Mouse (Mus musculus): ENCODE results near the gene Uhrf1. TPM values are rescaled to one million over a fixed set of nuclear protein-coding genes. Genes with fewer than 3 reads are reported as not detected.
A peak's percentile ranks its signal among the peaks of the same experiment; 100 is the strongest.

The Uhrf1 gene
- polyA plus RNA-seq, 1 experiment from 2014 or later, result 138 TPM

DNA sequence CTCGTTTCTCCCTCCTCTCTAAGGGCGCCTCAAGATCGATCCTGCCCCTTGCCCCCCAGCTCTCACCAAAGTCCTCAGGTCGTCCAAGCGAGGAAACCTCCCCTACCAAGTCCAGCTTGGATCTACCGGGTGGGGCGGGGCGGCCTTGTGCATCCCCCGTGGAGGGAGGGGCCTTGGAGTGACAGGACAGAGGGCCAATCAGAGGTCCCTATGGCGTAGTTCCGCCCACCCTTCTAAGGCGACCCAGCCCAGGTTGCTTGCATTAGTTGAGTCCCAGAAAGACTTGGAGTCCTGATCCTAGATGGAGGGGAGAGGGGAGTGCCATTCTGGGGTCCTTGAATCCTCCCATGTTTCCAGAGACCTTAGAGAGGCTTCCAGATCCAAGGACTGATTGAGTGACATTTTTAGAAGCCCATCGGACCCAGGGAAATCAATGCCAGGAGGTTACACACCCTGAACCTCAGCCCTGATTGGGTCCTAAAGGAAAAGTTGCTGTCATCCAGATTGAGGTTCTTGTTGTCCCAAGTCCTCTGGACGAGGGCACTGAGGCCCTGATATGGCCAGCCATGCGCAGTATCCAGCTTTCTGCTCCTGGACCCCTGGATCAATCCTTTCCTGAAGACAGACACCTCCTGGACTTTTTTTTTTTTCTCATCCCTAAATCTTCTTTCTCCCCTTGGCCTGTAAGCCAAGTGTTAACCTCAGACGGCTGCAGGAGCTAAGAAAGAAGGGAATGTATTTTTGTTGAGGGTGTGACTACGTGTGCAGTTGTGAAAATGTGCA is 12.5 kb upstream of the Uhrf1 start:
- WGBS, result 3% methylated on average over 17 of the region's 17 CpGs
- no peaks in the 10 kb centered on the region for H3K27me3 ChIP-seq (ENCODE audit: control insufficient read depth, insufficient read depth, low read length)

DNA sequence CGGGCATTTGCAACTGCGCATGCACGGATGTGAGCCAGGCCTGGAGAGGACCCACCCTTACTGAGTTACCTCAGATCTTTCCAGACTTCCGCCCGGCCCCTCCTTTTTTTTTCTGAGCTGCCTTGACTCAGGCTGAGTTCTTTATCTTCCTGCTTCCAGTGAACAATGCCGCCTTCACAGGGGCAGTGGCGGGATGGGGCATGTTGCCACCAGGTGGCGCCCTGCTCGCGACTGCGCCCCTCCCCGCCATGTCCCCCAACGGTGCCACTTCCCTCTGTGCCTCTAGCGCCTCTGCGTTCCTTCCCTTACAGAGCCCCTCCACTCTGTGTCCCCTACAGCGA is 12.0 kb upstream of the Uhrf1 start:
- peak overlapping the region; percentile 82 for H3K27ac ChIP-seq (ENCODE audit: low read depth, low read length)
- DNase-seq (ENCODE audit: low spot score, missing footprints), result peak; percentile 99
- no peaks in the 10 kb centered on the region for H3K27me3 ChIP-seq (ENCODE audit: control insufficient read depth, insufficient read depth, low read length)
- peaks cover 29% of the 10 kb centered on the region for H3K4me1 ChIP-seq (ENCODE audit: control insufficient read depth, insufficient read depth, low read length)
- WGBS, result 1% methylated on average over 16 of the region's 16 CpGs
- H3K36me3 ChIP-seq (ENCODE audit: control insufficient read depth, insufficient read depth, low read length), result no peaks in the 10 kb centered on the region
- H3K4me3 ChIP-seq (ENCODE audit: low read depth, low read length), result peak overlapping the region; percentile 37; the same call in 1 of the 2 replicates
- no peaks in the 10 kb centered on the region for H3K9me3 ChIP-seq (ENCODE audit: control insufficient read depth, low read length)
- peak; percentile 89 for ATAC-seq (ENCODE audit: low FRiP score)
- H3K4me2 ChIP-seq, result peak overlapping the region; percentile 63
- peak overlapping the region; percentile 59 for H3K9ac ChIP-seq (ENCODE audit: low read length)

More for the DNA sequence above, 12.5 kb upstream of the Uhrf1 start:
- peak overlapping the region; percentile 82 for H3K27ac ChIP-seq (ENCODE audit: low read depth, low read length)
- DNase-seq (ENCODE audit: low spot score, missing footprints) (peak; percentile 99), ATAC-seq (ENCODE audit: low FRiP score) (peak; percentile 79)
- peaks cover under 1% of the 10 kb centered on the region; the same call in 1 of the 2 replicates for H3K36me3 ChIP-seq (ENCODE audit: control insufficient read depth, insufficient read depth, low read length)
- H3K4me1 ChIP-seq (ENCODE audit: control insufficient read depth, insufficient read depth, low read length), result peaks cover 29% of the 10 kb centered on the region
- no peaks in the 10 kb centered on the region for H3K9me3 ChIP-seq (ENCODE audit: control insufficient read depth, low read length)
- peak overlapping the region; percentile 63 for H3K4me2 ChIP-seq
- peak overlapping the region; percentile 37 for H3K4me3 ChIP-seq (ENCODE audit: low read depth, low read length)
- peak overlapping the region; percentile 71 for H3K9ac ChIP-seq (ENCODE audit: low read length)

DNA sequence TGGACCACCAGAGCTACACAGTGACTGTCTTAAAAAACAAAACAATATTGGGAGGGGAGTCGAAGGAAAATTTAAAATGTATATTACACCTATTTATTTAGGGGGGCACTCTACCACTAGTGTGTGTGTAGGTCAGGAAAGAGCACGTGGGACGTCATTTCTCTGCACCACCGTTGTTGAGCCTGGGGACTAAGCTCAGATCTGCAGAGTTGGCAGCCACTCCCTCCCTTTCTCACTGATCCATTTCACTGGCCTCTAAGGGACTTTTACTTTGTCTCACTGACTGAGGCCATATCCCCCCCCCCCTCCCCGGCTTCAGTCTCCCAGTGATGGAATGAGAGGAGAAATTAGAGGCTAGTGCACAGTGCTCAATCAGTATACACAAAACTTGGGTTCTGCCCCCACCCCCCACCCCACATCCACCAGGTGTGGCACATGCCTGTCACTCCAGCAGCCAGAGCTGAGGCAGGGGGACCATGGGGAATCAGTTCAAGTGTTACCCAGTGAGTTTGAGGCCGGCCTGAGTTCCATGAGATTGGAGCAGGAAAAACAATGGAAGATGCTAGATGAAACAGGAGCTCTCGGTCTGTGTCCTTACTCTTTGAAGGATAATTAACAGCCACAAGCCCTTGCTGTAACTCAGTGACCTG is 11.2 kb upstream of the Uhrf1 start:
- no peak for DNase-seq (ENCODE audit: low spot score, missing footprints)
- Histone ChIP-seq H3K9ac (ENCODE audit: low read length) (peak overlapping the region; percentile 59), H3K27me3 (ENCODE audit: control insufficient read depth, insufficient read depth, low read length) (no peaks in the 10 kb centered on the region), H3K36me3 (ENCODE audit: control insufficient read depth, insufficient read depth, low read length) (no peaks in the 10 kb centered on the region), H3K27ac (ENCODE audit: low read depth, low read length) (no peak overlapping the region; the same call in none of the 2 replicates), H3K4me2 (no peak overlapping the region), H3K9me3 (ENCODE audit: control insufficient read depth, low read length) (no peaks in the 10 kb centered on the region), H3K4me3 (ENCODE audit: low read depth, low read length) (no peak overlapping the region), H3K4me1 (ENCODE audit: control insufficient read depth, insufficient read depth, low read length) (peaks cover 29% of the 10 kb centered on the region)
- no peak for ATAC-seq (ENCODE audit: low FRiP score)
- 52% methylated on average over 7 of the region's 7 CpGs for WGBS

DNA sequence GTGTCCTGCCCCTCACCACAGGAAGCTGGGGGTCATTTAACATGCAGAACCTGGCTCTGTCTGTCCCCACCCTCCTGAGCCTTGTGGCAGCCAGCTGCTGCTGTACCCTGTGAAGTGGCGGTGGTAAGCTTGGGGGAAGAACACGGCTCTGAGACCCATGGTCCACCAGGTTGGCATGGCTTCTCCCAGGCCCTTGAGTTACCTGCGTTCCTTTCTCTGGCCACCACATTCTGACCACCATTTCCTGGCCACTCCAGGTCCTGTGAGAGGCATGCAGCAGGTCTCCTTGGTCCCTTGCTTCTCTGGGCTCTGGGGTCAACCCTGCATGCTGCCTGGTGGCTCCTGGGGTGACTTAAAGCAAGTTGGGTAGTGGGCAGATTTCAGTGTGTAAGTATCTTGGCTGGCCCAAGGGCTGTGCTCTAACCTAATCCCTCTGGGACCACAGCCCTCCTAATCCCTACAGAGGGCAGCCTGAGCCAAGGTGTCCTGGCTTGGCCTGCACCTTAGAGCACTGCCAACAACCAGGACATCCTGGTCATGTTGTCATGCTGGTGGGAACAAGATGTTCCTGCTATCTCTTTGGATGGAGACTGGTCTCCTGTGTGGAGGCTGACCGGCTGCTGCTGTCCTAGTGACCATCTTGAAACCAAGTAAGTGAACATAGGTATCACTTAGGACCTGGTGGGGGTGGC is 10.4 kb upstream of the Uhrf1 start, which contains the start of gene Plin3:
Plin3 (minus strand) TSS at position 343 of the 692 bp plus-strand sequence.
- 93% methylated on average over 4 of the region's 4 CpGs for WGBS
- ATAC-seq (ENCODE audit: low FRiP score) (no peak), DNase-seq (ENCODE audit: low spot score, missing footprints) (no peak)
- peaks cover 28% of the 10 kb centered on the region for H3K4me1 ChIP-seq (ENCODE audit: control insufficient read depth, insufficient read depth, low read length)
- no peaks in the 10 kb centered on the region for H3K9me3 ChIP-seq (ENCODE audit: control insufficient read depth, low read length)
- no peaks in the 10 kb centered on the region for H3K36me3 ChIP-seq (ENCODE audit: control insufficient read depth, insufficient read depth, low read length)
- no peaks in the 10 kb centered on the region for H3K27me3 ChIP-seq (ENCODE audit: control insufficient read depth, insufficient read depth, low read length)
- 0 out of 2 replicates have a peak within 1 kb of the TSS, but pooled peaks have one; percentile 12 for H3K9ac ChIP-seq (ENCODE audit: low read length)
- H3K27ac ChIP-seq (ENCODE audit: low read depth, low read length), result no peak within 1 kb of the TSS; the same call in 1 of the 2 replicates
- no peak within 1 kb of the TSS for H3K4me2 ChIP-seq
- no peak within 1 kb of the TSS for H3K4me3 ChIP-seq (ENCODE audit: low read depth, low read length)

DNA sequence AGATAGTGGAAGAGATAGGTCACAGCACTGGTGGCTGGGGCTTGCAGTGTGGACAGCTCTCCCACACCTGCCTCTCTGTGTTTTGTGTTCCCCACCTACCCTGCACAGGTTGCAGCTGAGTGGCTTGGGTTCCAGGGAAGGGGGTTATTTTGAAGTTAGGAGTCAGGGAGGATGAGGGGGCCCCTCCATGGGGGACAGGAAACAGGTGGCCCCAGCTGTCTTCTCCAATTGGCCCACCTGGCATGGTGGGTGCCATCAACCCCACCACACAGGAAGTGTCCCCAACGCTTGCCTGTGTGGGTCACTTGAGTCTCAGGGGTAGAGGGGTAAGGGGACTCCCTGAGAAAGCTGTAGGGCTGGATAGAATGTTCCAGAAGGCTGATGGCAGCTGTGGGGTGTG is 9.8 kb upstream of the Uhrf1 start:
- no peak overlapping the region for H3K4me3 ChIP-seq (ENCODE audit: low read depth, low read length)
- 94% methylated on average over 1 of the region's 1 CpGs for WGBS
- H3K27ac ChIP-seq (ENCODE audit: low read depth, low read length), result no peak overlapping the region
- H3K4me2 ChIP-seq, result no peak overlapping the region
- DNase-seq (ENCODE audit: low spot score, missing footprints) (no peak), ATAC-seq (ENCODE audit: low FRiP score) (no peak)
- H3K9ac ChIP-seq (ENCODE audit: low read length), result no peak overlapping the region
- no peaks in the 10 kb centered on the region for H3K27me3 ChIP-seq (ENCODE audit: control insufficient read depth, insufficient read depth, low read length)
- no peaks in the 10 kb centered on the region for H3K36me3 ChIP-seq (ENCODE audit: control insufficient read depth, insufficient read depth, low read length)
- H3K4me1 ChIP-seq (ENCODE audit: control insufficient read depth, insufficient read depth, low read length), result peaks cover 25% of the 10 kb centered on the region
- H3K9me3 ChIP-seq (ENCODE audit: control insufficient read depth, low read length), result no peaks in the 10 kb centered on the region

DNA sequence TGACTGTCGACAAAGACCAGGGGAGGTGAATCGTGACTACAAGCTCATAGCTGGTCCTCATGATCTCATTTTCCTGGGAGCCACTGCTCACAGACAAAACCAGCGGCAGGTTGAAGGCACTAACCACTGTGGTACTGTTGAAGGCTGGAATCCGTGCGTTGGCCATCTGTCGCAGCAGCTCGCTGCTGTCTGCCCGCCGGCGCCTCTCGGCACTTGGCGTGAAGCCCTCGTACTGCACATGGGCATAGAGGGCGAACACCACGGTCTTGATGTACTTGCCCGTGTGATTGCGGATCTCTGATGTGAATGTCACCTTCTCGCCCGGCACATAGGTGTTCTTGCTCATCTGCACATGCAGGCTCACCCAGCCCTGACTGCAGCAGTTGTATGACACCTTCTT is 8.9 kb upstream of the Uhrf1 start:
- DNase-seq (ENCODE audit: low spot score, missing footprints), result no peak
- WGBS, result 93% methylated on average over 19 of the region's 19 CpGs
- no peak for ATAC-seq (ENCODE audit: low FRiP score)
- H3K9me3 ChIP-seq (ENCODE audit: control insufficient read depth, low read length), result no peaks in the 10 kb centered on the region
- H3K4me2 ChIP-seq, result no peak overlapping the region
- H3K9ac ChIP-seq (ENCODE audit: low read length), result no peak overlapping the region
- H3K27me3 ChIP-seq (ENCODE audit: control insufficient read depth, insufficient read depth, low read length), result no peaks in the 10 kb centered on the region
- H3K4me3 ChIP-seq (ENCODE audit: low read depth, low read length), result no peak overlapping the region
- H3K36me3 ChIP-seq (ENCODE audit: control insufficient read depth, insufficient read depth, low read length), result no peaks in the 10 kb centered on the region
- H3K27ac ChIP-seq (ENCODE audit: low read depth, low read length), result no peak overlapping the region
- H3K4me1 ChIP-seq (ENCODE audit: control insufficient read depth, insufficient read depth, low read length), result peaks cover 17% of the 10 kb centered on the region

DNA sequence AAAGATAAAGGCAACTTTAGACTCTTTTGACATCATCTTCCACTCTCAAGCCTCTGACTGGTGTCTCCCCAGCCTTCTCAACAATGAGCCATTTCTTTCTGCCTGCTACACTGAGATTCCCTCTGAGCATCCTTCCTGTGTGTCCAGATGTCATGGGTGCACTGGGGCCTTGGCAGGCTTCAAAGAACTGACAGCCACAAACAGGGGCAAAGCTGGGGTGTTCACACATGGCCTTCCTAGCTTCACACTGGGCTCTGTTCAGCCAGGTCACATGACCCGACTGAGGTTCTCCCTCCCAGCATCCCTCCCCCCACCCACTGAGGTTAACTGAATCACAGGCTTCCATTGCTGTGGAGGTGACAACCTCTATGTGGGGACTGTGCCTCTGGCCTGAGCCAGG is 6.9 kb upstream of the Uhrf1 start:
- ATAC-seq (ENCODE audit: low FRiP score) (no peak), DNase-seq (ENCODE audit: low spot score, missing footprints) (no peak)
- Histone ChIP-seq H3K36me3 (ENCODE audit: control insufficient read depth, insufficient read depth, low read length) (no peaks in the 10 kb centered on the region), H3K4me1 (ENCODE audit: control insufficient read depth, insufficient read depth, low read length) (no peaks in the 10 kb centered on the region), H3K4me3 (ENCODE audit: low read depth, low read length) (no peak overlapping the region), H3K4me2 (no peak overlapping the region), H3K9me3 (ENCODE audit: control insufficient read depth, low read length) (no peaks in the 10 kb centered on the region), H3K9ac (ENCODE audit: low read length) (no peak overlapping the region), H3K27me3 (ENCODE audit: control insufficient read depth, insufficient read depth, low read length) (no peaks in the 10 kb centered on the region), H3K27ac (ENCODE audit: low read depth, low read length) (no peak overlapping the region)
- WGBS, result 73% methylated on average over 1 of the region's 1 CpGs

DNA sequence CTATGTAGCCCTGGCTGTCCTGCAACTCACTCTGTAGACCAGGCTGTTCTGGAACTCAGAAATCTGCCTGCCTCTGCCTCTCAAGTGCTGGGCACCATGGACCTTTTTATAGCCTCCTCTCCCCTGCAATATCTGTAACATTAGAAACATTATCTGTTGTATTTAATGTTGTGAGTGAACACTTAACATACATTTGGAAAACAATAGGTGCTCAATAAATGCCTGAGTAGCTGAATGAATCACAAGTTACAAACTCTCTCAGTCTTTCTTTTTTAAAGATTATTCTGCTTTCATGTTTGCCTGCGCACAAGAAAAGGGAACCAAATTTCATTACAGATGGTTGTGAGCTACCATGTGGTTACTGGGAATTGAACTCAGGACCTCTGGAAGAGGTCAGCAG is 4.9 kb upstream of the Uhrf1 start:
- 97% methylated on average over 1 of the region's 1 CpGs for WGBS
- H3K36me3 ChIP-seq (ENCODE audit: control insufficient read depth, insufficient read depth, low read length), result no peaks in the 10 kb centered on the region
- no peak for ATAC-seq (ENCODE audit: low FRiP score)

DNA sequence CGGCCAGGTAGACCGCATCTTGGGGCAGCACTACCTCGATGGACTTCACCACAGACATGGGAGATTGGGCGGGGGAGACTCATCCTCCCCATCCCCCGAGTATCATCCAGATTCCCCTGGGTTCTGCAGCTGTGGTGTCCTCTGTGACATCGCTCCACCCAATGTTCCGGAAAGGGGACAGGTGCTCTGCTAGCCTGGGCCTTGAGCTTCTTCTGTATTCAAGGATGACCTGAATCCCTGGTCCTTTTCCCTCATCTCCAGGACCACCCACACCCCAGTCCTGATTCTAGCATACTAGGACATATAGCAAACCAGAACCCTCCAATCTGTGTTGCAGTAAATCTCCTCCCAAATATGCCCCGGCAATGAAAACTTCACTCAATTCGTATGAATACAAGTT is 2.9 kb upstream of the Uhrf1 start, which contains the start of gene Arrdc5:
Arrdc5 (minus strand) TSS at position 101 of the 400 bp plus-strand sequence.
- Histone ChIP-seq H3K9ac (ENCODE audit: low read length) (no peak within 1 kb of the TSS), H3K27me3 (ENCODE audit: control insufficient read depth, insufficient read depth, low read length) (no peaks in the 10 kb centered on the region), H3K36me3 (ENCODE audit: control insufficient read depth, insufficient read depth, low read length) (no peaks in the 10 kb centered on the region), H3K9me3 (ENCODE audit: control insufficient read depth, low read length) (no peaks in the 10 kb centered on the region), H3K4me1 (ENCODE audit: control insufficient read depth, insufficient read depth, low read length) (peaks cover 19% of the 10 kb centered on the region), H3K4me2 (no peak within 1 kb of the TSS), H3K27ac (ENCODE audit: low read depth, low read length) (no peak within 1 kb of the TSS), H3K4me3 (ENCODE audit: low read depth, low read length) (no peak within 1 kb of the TSS)
- DNase-seq (ENCODE audit: low spot score, missing footprints) (no peak), ATAC-seq (ENCODE audit: low FRiP score) (no peak)
- 91% methylated on average over 9 of the region's 9 CpGs for WGBS

More for the DNA sequence above, 4.9 kb upstream of the Uhrf1 start:
- Histone ChIP-seq H3K27me3 (ENCODE audit: control insufficient read depth, insufficient read depth, low read length) (no peaks in the 10 kb centered on the region), H3K9ac (ENCODE audit: low read length) (no peak overlapping the region), H3K9me3 (ENCODE audit: control insufficient read depth, low read length) (no peaks in the 10 kb centered on the region), H3K4me1 (ENCODE audit: control insufficient read depth, insufficient read depth, low read length) (peaks cover 10% of the 10 kb centered on the region), H3K27ac (ENCODE audit: low read depth, low read length) (no peak overlapping the region), H3K4me3 (ENCODE audit: low read depth, low read length) (no peak overlapping the region), H3K4me2 (no peak overlapping the region)
- no peak for DNase-seq (ENCODE audit: low spot score, missing footprints)

All from midbrain, embryonic 11.5 days (tissue).